Mouse (Mus musculus) lung, postnatal 36 days (tissue): ENCODE results near the gene Htra1.
A peak's percentile ranks its signal among the peaks of the same experiment; 100 is the strongest.

Source experiments
- DNase-seq: peaks from one replicate; pipeline ENCODE4 v3.0.0; 2022; ENCODE audit warnings: mixed read lengths

The Htra1 gene

DNA sequence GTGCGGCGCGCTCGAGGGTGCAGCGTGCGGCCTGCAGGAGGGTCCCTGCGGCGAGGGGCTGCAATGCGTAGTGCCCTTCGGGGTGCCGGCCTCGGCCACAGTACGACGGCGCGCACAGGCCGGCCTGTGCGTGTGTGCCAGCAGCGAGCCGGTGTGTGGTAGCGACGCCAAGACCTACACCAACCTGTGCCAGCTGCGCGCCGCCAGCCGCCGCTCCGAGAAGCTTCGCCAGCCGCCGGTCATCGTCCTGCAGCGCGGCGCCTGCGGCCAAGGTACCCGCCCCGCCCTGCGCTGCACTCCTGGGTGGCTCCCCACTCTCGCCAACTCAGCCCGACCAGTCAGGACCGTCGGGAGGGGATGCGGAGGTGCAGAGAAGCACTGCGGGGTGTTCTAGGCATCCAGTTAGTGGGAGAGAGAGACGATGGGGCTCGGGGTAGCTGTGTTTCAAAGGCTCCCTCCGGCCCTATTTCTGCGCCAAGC, 601 bp downstream of the Htra1 start:
- peak; percentile 49 for DNase-seq

DNA sequence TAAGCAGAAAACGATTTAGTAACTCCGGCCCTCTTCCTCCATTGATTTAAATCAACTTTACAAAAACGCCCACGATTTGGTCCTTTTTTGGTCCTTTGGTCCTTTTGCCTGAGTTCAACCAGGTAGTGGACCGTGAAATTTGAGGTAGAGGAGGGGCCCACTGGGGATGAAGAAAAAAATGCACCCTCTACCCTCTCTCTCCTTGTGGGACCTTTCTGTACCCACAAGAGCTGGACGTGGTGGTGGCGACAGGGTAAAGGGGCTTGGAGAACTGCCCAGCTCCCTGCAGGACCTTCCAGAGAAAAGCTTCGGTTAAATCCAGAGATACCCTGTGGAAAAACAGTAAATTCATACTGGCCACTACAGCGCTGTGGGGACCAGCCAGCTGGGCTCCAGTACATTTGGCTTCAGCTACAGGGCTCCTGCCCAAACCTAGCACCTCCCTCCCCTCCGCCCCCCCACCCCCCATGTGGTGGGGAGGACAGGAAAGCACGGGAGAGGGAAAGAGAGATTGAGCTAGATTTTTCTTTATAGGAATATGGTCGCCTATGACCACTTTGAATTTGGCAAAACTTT, 1.4 kb downstream of the Htra1 start:
- DNase-seq: no peak

DNA sequence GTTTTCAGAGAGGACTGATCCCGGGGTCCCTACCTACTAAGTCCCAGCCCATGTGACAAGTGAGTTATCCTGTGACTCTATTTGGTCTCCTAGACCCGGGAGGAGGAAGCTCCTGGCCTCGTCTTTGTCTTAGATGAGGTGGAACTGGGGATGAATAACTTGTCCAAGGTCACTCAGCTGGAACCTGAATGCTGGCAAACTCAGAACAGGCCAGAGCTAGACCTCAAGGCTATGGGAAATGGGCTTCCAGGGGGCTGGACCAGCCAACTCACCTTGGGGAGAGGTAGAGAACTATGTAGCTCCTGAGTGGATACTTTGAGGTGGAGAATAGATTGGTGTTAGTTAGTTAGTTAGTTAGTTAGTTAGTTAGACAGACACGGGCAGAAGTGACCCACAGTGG, 2.1 kb downstream of the Htra1 start:
- DNase-seq: no peak

DNA sequence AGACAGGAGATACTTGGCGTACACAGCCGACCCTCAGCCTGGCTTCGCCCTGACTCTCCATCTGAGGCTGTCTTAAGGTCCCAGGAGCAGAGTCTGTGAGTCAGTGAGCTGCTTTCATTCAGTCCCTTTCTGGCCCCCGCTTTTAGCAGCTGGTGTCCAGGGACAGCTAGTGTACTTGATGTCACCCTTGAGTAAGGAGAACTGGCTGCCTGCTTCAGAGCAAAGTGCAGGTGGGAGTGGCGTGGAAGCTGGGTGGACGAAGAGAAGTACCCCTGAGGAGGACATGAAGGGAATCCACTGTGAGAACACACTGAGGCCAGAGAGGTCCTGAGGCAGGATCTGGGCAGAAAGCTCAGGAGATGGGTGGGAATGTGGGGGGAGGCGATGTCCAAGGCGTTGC, 3.0 kb downstream of the Htra1 start:
- DNase-seq: no peak

DNA sequence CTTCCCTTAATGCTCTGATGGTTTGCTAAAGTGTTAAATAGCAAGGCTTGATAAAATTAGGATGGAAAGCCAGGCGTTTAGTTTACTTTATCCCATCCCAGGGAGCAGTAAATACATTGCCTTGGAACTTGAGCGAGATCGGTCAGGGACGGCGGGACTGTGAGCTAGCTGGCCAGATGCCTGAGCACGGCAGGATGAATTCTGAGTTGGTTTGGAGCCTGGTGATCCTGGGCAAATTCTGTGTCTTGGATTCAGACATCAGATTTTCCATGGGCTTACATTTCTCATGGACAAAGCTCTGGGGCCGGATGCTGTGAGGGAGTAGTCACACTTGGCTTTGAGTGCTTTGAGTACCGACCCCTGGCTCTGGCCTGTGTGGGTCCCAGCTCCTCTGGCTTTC, 4.8 kb downstream of the Htra1 start:
- DNase-seq: no peak

DNA sequence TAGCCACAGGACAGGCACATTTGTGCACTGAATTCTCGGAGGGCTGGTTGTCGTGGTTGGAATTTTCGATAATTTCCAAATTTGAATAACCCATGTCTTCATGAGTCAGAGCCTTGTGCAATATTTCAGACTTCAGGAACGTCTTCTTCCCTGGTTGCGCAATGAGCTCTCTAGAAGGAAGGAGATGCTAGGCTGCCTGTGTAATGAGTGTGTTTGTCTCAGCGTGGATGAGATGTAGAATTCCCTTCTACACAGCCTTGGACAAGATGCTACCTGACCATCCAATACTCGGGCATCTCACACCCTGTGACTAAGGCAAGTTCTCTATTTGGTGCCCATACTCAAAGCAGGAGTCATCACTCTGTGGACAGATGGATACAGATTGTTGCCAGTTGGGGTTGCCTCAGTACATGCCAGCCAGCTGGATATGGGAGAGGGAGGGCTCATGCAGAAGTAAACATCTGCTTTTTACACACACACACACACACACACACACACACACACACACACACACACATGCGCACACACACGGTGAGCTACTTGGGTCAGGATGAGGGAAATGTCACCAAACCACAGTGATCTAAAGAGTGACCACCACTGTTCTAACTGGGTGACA, 7.5 kb downstream of the Htra1 start:
- DNase-seq: peak; percentile 65

DNA sequence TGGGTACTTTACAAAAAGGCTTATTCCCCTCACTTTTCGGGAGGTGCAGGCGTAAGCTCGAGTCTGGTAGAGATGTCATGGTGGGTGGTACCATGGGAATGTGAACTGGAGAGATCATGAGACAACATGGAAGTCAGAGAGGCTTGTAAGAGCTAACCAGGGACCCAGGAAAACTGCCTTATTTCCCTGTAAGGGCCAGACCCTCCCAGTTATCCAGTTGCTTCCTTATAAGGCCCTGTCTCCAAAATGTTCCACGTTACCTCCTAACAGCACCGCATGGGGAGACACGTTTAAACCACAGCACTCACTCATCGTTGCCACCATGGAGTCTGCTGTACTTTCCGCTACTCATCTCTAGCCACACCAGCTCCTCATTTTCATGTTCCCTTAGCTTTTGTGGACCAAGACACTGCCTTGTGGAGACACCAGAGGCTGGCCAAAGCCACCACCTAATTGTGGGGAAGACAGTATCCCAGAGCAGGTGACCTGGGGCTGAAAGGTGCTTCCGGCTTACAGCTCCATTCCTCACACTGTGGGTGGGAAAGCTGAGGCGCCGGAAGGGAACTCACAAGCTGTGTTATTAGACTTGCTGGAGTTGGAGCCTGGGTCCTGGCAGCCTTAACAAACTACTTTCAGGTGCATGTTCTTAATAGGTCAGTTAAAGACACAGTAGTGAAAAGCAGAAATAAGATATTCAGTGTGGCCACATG, 9.0 kb downstream of the Htra1 start:
- no peak for DNase-seq

DNA sequence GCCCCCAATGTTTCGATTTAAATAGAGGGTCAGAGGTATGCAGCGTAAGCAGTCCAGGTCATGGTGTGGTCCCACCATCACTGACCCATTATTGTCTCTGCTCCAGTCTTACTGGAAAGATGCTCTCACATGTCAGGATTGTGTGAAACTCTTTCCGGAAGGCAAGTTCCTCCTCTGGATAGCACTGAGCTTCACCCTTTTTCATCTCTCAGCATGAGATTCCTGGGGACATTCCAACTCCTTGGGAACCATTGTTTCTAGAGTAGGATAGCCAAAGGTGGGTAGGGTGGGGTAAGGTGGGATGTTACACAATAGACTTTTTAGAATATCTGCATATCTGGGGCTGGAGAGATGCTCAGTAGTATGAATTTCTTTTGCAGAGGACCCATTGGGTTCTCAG, 9.8 kb downstream of the Htra1 start:
- no peak for DNase-seq

DNA sequence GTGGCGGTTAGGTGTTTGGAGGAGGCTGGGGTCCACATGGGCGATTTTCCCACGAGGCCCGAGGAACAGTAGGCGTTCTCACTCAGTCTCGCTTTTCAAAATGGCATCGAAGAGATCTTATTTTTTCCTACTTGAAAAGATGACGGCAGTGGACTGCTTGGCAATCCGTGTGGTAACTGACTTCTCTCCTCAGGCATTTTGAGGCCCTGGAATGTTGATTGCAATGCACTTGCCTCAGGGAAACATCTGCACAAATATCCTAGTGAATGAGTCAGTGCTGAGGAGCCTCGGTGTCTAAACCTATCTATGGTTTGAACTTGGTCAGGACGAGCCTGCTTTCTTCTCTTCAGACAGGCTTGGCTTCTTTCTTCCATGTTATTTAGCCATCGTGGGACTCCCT, 10.4 kb downstream of the Htra1 start:
- DNase-seq: no peak

DNA sequence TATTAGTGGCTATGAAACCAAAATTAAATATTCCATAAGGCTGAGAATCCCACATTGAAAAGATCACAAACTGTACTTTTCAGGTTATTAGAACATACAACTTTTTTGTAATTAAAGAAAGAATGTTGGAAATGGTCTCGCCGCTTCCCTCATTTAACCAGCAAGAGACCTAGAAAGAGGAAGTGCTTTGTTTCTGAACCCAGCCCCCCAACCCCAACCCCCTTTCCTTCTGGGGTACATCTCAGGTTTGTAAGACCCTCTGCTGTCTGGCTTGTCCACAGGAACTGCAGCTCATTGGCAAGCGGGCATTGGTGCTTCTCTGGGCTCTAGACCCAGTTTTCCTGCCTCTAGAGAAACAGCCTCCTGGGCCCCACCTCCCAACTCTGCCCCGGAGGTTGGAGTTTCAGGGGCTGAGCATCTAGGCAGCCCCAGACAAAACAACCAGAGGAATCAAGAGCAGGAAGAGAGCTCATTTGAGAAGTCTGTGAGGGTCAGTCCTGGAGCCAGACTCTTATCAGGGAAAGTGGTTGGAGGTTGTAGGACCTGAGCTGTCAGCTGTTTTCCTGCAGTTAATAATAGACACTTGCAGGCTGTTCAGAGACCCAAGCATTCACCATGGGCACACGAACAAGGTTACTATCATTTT, 12.8 kb downstream of the Htra1 start:
- DNase-seq: no peak

DNA sequence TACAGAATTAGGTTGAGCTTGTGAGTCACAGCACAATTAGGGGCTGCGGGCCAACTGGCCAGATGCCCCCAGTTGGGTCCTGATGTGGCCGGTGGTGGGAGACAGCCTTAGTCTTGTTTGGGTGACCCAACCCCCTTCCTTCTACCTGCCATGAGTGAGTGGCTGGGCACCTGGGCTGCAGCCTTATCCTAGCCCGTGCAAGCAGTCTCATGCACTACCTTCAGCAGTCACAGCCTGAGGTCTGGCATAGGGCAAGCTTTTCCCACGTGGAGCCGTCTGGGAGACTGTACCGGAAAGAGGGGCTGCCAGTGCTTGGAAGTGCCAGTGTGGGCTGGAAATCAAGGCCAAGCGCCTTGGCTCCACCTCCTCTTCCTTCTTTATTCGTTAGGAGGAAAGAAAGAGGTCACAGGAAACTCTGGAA, 13.4 kb downstream of the Htra1 start:
- peak; percentile 72 for DNase-seq

DNA sequence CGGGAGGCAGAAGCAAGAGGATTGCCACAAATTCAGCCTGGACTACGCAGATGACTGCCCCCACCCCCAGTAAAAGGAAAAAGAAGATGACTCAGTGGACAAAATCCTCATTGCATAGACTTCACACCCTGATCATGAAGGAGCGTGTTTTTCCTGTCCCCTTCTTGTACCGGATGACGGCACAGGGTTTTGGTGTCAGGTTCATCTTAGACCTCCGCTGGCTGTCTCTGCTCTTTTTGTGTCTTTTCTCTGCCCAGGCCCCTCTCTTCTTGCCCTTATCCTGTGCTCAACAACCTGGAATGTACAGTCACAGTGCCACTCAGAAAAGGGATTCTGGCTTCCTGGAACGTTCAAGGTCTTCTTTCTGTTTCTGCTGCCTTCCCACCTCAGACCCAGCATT, 14.6 kb downstream of the Htra1 start:
- DNase-seq: no peak

DNA sequence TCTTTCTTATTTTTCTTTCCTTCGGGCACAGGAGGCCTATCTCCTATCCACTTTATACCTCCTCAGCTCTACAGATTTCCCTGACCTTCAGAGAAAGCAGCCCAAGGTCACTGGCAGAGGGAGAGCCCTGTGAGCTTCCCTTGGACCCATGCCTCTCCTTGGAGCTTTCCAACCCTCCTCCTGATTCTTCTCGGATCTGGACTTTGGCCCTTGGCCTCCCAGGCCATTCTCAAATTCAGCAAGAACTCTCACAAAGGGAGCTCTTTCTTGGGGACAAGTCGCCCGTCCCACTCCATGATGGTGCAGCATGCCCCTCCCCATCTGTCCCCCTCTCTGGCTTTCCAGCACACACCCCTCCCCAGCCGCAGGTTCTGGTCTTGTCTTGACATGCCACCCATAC, 15.1 kb downstream of the Htra1 start:
- DNase-seq: no peak

DNA sequence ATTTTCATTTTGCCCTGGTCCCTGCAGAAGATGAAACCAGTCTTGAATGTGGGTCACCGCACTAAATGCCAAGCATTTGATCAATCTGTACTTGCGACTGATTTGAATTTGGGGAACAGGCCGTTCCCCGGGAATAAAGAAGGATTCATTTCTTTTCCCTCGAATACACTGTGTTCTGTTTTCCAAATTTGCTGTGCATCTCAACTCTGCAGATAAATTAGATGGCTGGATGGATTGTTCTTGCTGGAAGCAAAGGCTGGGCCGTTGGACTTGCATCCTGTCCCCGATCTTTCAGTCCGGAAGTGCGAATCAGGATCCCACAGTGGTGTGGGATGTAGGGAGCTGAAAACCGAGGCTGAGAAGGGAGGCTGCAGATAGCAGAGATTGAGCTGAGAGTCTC, 17.5 kb downstream of the Htra1 start:
- no peak for DNase-seq

DNA sequence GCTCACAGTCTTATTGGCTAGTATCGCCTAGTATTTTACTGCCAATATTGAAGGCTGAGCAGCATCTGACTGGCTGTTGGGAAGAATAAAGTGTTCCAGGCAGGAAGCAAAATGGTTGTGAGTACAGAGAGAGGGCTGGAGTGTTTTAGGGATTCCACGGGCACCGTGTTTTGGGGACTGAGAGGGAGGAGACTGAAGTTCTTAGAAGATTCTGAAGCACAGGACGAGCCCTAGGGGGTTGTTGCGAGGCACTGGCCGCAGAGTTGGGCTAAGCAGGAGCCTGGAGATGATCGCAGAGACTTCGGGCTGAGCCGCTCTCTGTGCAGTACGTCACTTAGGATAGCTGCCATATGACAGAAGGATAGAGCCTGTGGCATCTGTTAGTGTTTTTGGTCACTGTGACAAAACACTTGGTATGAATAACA, 18.3 kb downstream of the Htra1 start:
- DNase-seq: no peak

DNA sequence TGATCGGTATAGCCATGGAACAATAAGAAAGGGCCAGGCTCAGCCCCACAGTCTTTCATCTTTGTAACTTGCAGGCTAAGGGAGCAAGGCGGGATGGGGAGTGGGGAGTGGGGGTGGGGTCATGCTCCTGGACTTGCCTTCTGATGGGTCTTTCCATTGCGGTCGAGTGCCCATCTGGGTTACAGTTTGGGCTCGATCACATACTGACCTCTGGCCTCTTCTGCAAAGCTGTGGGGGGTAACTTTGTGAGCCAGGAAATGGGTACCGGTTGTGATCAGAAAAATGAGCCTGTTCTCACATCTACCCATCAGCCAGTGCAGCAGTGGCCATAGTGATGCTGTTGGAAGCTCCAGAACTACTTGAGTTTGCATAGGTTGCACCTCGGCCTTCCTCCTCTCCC, 22.6 kb downstream of the Htra1 start:
- DNase-seq: no peak

DNA sequence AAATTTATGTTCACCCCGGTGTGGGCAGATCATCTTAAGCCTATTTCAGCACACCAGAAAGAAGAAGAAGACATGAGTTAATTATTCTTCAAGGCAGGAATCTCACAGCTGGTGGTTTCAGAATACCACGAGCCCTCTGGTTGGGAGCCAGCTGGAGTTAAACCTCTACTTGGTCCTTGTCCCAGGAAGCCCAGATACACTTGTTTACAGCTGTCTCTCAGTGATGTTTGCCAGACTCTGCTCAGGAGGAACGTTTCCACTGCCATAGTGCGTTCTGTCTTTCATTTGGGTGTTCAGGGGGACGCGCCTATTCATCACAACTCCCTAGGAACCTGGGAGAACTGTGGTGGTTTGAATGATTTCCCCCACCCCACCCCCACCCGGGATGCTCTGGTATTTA, 24.0 kb downstream of the Htra1 start:
- DNase-seq: peak; percentile 69

DNA sequence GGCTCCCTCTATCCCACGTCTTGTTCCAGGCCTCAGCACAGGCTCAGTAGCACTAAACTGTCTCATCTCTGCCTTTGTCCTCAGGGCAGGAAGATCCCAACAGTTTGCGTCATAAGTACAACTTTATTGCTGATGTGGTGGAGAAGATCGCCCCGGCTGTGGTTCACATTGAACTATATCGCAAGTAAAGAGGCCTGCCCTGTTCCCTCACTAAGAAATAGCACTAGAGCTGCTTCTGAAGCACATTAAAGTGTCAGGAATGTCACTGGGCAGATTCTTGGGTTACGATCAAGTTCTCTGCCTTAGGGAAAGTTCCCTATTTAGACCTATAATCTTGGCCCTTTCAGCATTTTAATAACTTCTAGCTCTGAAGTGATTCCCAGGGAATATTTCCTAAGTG, 25.5 kb downstream of the Htra1 start:
- no peak for DNase-seq

DNA sequence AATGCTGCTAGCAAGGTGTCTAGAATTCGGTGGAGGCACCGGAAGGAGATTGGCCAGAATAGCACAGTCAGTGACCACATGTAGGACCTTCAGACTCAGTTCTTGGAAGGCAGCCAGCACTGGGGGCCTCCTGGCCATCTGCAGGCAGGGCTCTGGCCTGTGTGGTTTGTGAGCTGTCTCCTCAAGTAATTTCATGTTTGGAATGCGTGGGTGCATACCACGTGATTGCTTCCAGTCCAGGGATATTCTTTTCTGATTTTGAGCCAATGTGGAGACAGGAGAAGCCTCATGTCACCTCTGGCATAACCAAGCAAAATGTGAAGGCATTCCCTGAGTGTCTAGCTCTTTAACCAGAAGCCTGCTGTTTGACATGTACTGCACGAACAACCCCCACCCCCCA, 28.8 kb downstream of the Htra1 start:
- peak; percentile 52 for DNase-seq

DNA sequence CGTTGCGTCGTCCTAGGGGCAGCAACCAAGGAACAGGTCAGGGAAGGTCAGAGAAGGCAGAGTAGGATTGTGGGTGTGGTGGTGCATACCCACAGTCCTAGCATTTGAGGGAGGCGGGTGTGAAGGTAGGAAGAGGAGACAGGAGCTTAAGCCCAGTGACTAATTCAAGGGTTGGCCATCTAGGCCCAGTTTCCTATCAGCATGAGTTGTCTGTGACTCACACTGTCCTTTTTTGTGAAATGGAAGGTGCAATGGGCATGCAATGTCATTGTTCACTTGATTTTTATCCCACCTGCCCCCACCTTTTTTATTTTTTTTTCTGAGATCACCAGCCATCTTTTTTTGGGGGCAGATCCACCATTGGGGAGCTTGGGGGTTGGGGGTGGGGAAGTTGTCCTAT, 29.5 kb downstream of the Htra1 start:
- no peak for DNase-seq

DNA sequence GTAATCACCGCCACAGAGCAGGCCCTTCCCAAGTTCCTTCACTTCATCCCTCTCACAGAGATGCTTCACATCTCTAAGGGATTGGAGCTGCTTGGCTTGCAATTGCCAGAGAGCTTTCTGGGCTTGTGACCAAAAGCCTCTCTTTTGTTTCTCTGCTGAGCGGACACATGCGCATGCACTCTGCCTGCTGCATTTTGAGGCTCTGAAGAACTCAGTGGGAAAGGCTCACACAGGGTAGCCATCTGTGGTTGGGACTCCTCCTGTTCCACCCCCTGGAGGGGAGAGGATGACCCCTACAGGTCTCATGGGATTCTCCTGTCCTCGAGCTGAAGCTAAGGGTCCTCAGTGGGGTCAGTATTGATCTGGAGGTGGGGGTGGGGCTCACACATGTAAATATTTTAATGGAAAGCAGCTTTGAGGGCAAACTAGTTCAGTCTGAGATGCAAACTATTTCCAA, 30.0 kb downstream of the Htra1 start:
- no peak for DNase-seq

DNA sequence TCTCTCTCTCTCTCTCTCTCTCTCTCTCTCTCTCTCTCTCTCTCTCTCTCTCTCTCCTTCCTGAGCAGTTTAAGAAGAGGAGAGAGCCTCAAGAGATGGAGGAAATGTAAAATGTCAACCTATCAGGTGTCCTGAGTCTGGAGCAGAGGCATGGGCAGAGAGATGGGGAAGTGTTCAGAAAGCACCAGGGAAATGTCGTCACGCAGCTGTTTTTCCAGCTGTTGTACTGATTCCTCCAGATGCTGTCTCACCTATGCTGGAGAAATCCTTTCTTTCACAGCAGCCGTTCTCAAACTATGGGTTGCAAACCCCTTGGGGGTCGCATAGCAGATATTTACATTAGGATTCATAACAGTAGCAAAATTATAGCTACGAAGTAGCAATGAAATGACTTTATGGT, 30.5 kb downstream of the Htra1 start:
- no peak for DNase-seq

DNA sequence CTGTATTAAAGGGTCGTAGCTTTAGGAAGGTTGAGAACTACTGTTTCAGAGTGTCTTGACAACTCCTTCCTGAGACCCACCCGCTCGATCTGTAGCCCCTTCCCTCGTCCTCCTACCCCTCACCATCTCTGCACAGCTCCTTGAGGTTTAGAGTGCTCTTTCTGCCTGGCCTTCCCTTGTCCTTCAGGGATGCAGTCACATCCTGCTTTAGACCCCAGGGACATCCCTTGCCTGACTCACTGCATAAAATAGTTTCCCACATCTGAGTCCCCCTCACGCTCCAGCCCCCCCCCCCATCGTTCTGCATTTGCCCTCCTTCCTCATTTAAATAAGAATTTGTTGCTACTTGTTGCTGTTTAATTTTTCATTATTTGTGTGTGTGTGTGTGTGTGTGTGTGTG, 31.0 kb downstream of the Htra1 start:
- no peak for DNase-seq

DNA sequence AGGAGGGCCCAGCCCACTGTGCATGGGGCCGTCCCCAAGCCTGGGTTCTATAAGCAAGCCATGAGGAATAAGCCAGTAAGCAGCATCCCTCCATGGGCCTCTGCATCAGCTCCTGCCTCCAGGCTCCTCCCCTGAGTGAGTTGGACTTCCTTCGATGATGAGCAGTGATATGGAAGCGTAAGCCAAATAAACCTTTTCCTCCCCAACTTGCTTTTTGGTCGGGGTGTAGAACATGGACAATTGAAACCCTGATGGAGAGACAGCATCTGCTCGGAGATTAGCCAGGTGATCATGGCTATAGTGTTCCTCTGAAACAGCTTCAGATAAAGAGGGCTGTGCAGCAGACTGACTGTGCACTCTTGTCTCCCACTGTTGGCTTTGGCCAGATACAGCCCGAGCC, 32.0 kb downstream of the Htra1 start:
- no peak for DNase-seq
